Mouse (Mus musculus): Measurements from ENCODE around the gene Hoxa9. TPM values are rescaled to one million over a fixed set of nuclear protein-coding genes. Genes with fewer than 3 reads are reported as not detected.
A peak's percentile ranks its signal among the peaks of the same experiment; 100 is the strongest.

The Hoxa9 gene
- polyA plus RNA-seq, 1 experiment = not detected

- WGBS = 7% methylated on average over 9 of the region's 9 CpGs
- H3K27ac ChIP-seq (ENCODE audit: insufficient read depth, low read depth, low read length) = no peak overlapping the region
- H3K4me1 ChIP-seq (ENCODE audit: control insufficient read depth, insufficient read depth, low read length) = no peaks in the 10 kb centered on the region
- H3K4me3 ChIP-seq (ENCODE audit: insufficient read depth, low read depth, low read length) = no peak overlapping the region
- TF ChIP-seq CTCF (IDR thresholded peaks at IDR 0.05; ENCODE audit: insufficient read depth, low read depth, low read length) = no peak
- no peak for TF ChIP-seq POLR2A (IDR thresholded peaks at IDR 0.05; ENCODE audit: insufficient read depth, low read depth, low read length)
These were observed 10.2 kb upstream of the Hoxa9 start for GRCm38 (mm10) chr6:52241001-52241621.

GRCm38 (mm10) chr6:52240389-52241000, 9.6 kb upstream of the Hoxa9 start, which contains the start of gene Hoxa10:
Gene Hoxa10, minus strand, starts transcription at chr6:52240854.
- no peak within 1 kb of the TSS for H3K4me3 ChIP-seq (ENCODE audit: insufficient read depth, low read depth, low read length)

GRCm38 (mm10) chr6:52239625-52240388, 8.9 kb upstream of the Hoxa9 start:
- Histone ChIP-seq H3K27ac (ENCODE audit: insufficient read depth, low read depth, low read length) (no peak overlapping the region), H3K4me3 (ENCODE audit: insufficient read depth, low read depth, low read length) (no peak overlapping the region), H3K4me1 (ENCODE audit: control insufficient read depth, insufficient read depth, low read length) (no peaks in the 10 kb centered on the region)
- 4% methylated on average over 30 of the region's 30 CpGs for WGBS
- TF ChIP-seq CTCF (IDR thresholded peaks at IDR 0.05; ENCODE audit: insufficient read depth, low read depth, low read length) (no peak), POLR2A (IDR thresholded peaks at IDR 0.05; ENCODE audit: insufficient read depth, low read depth, low read length) (no peak)

More at GRCm38 (mm10) chr6:52240389-52241000, 9.6 kb upstream of the Hoxa9 start, which contains the start of gene Hoxa10:
- WGBS = 3% methylated on average over 35 of the region's 35 CpGs
- H3K4me1 ChIP-seq (ENCODE audit: control insufficient read depth, insufficient read depth, low read length) = no peaks in the 10 kb centered on the region
- no peak for TF ChIP-seq POLR2A (IDR thresholded peaks at IDR 0.05; ENCODE audit: insufficient read depth, low read depth, low read length)
- peak; percentile 31; the same call in 1 of the 2 replicates for TF ChIP-seq CTCF (IDR thresholded peaks at IDR 0.05; ENCODE audit: insufficient read depth, low read depth, low read length)
- no peak within 1 kb of the TSS for H3K27ac ChIP-seq (ENCODE audit: insufficient read depth, low read depth, low read length)

GRCm38 (mm10) chr6:52238976-52239375, 8.1 kb upstream of the Hoxa9 start:
- Histone ChIP-seq H3K27ac (ENCODE audit: insufficient read depth, low read depth, low read length) (no peak overlapping the region), H3K4me1 (ENCODE audit: control insufficient read depth, insufficient read depth, low read length) (no peaks in the 10 kb centered on the region), H3K4me3 (ENCODE audit: insufficient read depth, low read depth, low read length) (no peak overlapping the region)
- WGBS = 9% methylated on average over 7 of the region's 7 CpGs
- no peak for TF ChIP-seq POLR2A (IDR thresholded peaks at IDR 0.05; ENCODE audit: insufficient read depth, low read depth, low read length)
- no peak for TF ChIP-seq CTCF (IDR thresholded peaks at IDR 0.05; ENCODE audit: insufficient read depth, low read depth, low read length)

- no peak for TF ChIP-seq CTCF (IDR thresholded peaks at IDR 0.05; ENCODE audit: insufficient read depth, low read depth, low read length)
- TF ChIP-seq POLR2A (IDR thresholded peaks at IDR 0.05; ENCODE audit: insufficient read depth, low read depth, low read length) = no peak
- Histone ChIP-seq H3K4me3 (ENCODE audit: insufficient read depth, low read depth, low read length) (no peak overlapping the region), H3K4me1 (ENCODE audit: control insufficient read depth, insufficient read depth, low read length) (no peaks in the 10 kb centered on the region), H3K27ac (ENCODE audit: insufficient read depth, low read depth, low read length) (no peak overlapping the region)
- 11% methylated on average over 7 of the region's 7 CpGs for WGBS
These were observed 7.3 kb upstream of the Hoxa9 start for GRCm38 (mm10) chr6:52238155-52238545.

- Histone ChIP-seq H3K4me1 (ENCODE audit: control insufficient read depth, insufficient read depth, low read length) (no peaks in the 10 kb centered on the region), H3K4me3 (ENCODE audit: insufficient read depth, low read depth, low read length) (no peak overlapping the region), H3K27ac (ENCODE audit: insufficient read depth, low read depth, low read length) (no peak overlapping the region)
- no peak for TF ChIP-seq POLR2A (IDR thresholded peaks at IDR 0.05; ENCODE audit: insufficient read depth, low read depth, low read length)
- TF ChIP-seq CTCF (IDR thresholded peaks at IDR 0.05; ENCODE audit: insufficient read depth, low read depth, low read length) = no peak
- 13% methylated on average over 10 of the region's 10 CpGs for WGBS
These were observed 6.7 kb upstream of the Hoxa9 start for GRCm38 (mm10) chr6:52237346-52238154.

- H3K4me3 ChIP-seq (ENCODE audit: insufficient read depth, low read depth, low read length) = no peak overlapping the region
- TF ChIP-seq CTCF (IDR thresholded peaks at IDR 0.05; ENCODE audit: insufficient read depth, low read depth, low read length) (no peak), POLR2A (IDR thresholded peaks at IDR 0.05; ENCODE audit: insufficient read depth, low read depth, low read length) (no peak)
- H3K27ac ChIP-seq (ENCODE audit: insufficient read depth, low read depth, low read length) = no peak overlapping the region
- H3K4me1 ChIP-seq (ENCODE audit: control insufficient read depth, insufficient read depth, low read length) = no peaks in the 10 kb centered on the region
- WGBS = 9% methylated on average over 3 of the region's 3 CpGs
These were observed 5.9 kb upstream of the Hoxa9 start for GRCm38 (mm10) chr6:52236806-52237205.

- Histone ChIP-seq H3K27ac (ENCODE audit: insufficient read depth, low read depth, low read length) (no peak overlapping the region), H3K4me1 (ENCODE audit: control insufficient read depth, insufficient read depth, low read length) (no peaks in the 10 kb centered on the region), H3K4me3 (ENCODE audit: insufficient read depth, low read depth, low read length) (no peak overlapping the region)
- WGBS = 23% methylated on average over 6 of the region's 6 CpGs
- TF ChIP-seq CTCF (IDR thresholded peaks at IDR 0.05; ENCODE audit: insufficient read depth, low read depth, low read length) = no peak
- no peak for TF ChIP-seq POLR2A (IDR thresholded peaks at IDR 0.05; ENCODE audit: insufficient read depth, low read depth, low read length)
These were observed 5.0 kb upstream of the Hoxa9 start for GRCm38 (mm10) chr6:52235866-52236265.

Measured in olfactory bulb, adult 2 months (tissue).